Mouse (Mus musculus) MEL (cell line): ENCODE measurements around the gene Pycr2. TPM values are rescaled to one million over a fixed set of nuclear protein-coding genes. Genes with fewer than 3 reads are reported as not detected.
"Not testable (repeated sequence)": the region's sequence is repeated elsewhere in the genome, so short reads cannot be mapped to it uniquely, and the experiment has no call there.

Source experiments
- DNase-seq: peaks from one replicate; pipeline ENCODE4 v3.0.0; 2011; ENCODE audit warnings: low read depth, low spot score
- H3K27ac ChIP-seq: 2 replicates; pipeline ENCODE4 v1.5.1; 2012; ENCODE audit warnings: low read depth, mild to moderate bottlenecking, control low read depth, low read length, moderate library complexity; ENCODE audit not compliant: control insufficient read depth
- H3K27me3 ChIP-seq, 2 experiments: fragments of 150-350 bp in 1 of 2; sonication (generic) in 1 of 2; 2 replicates each; pipeline ENCODE4 v1.6.1; 2012; ENCODE audit warnings: low read length in 2 of 2, mild to moderate bottlenecking in 2 of 2, improper control_type of control experiment in 1 of 2, moderate library complexity in 1 of 2; ENCODE audit not compliant: insufficient read depth in 2 of 2, control insufficient read depth in 1 of 2
- H3K36me3 ChIP-seq, 2 experiments: 2 replicates each; pipeline ENCODE4 v1.6.1; 2012 to 2014; ENCODE audit warnings: low read length in 2 of 2, improper control_type of control experiment in 1 of 2, inconsistent platforms in 1 of 2, mild to moderate bottlenecking in 1 of 2; ENCODE audit not compliant: insufficient read depth in 2 of 2, control insufficient read depth in 1 of 2
- H3K4me1 ChIP-seq, 2 experiments: fragments of 150-350 bp in 1 of 2; sonication (generic) in 1 of 2; 2 replicates each; pipeline ENCODE4 v1.6.1; 2012; ENCODE audit warnings: low read length in 2 of 2, improper control_type of control experiment in 1 of 2, mild to moderate bottlenecking in 1 of 2; ENCODE audit not compliant: insufficient read depth in 2 of 2, control insufficient read depth in 1 of 2
- H3K4me3 ChIP-seq, 2 experiments: fragments of 150-350 bp in 1 of 2; sonication (generic) in 1 of 2; 2 replicates each; pipeline ENCODE4 v1.5.1; 2012; ENCODE audit warnings: low read depth in 2 of 2, low read length in 2 of 2, mild to moderate bottlenecking in 2 of 2, moderate library complexity in 2 of 2, control low read depth in 1 of 2, improper control_type of control experiment in 1 of 2; ENCODE audit not compliant: control insufficient read depth in 1 of 2, insufficient read depth in 1 of 2
- H3K79me2 ChIP-seq: 2 replicates; pipeline ENCODE4 v1.6.1; 2012; ENCODE audit warnings: mild to moderate bottlenecking, low read length, moderate library complexity; ENCODE audit not compliant: control insufficient read depth, poor library complexity, insufficient read depth
- H3K9ac ChIP-seq: 2 replicates; pipeline ENCODE4 v1.6.1; 2012; ENCODE audit warnings: low read depth, mild to moderate bottlenecking, control low read depth, low read length, moderate library complexity; ENCODE audit not compliant: control insufficient read depth, poor library complexity, severe bottlenecking
- H3K9me3 ChIP-seq: fragments of 150-350 bp; sonication (generic); replicated peaks from 2 replicates; pipeline ENCODE4 v1.6.1; 2012; ENCODE audit warnings: mild to moderate bottlenecking, low read length, improper control_type of control experiment, moderate library complexity; ENCODE audit not compliant: insufficient read depth
- CTCF ChIP-seq, 3 experiments: IDR thresholded peaks in 2 of 3; conservative IDR thresholded peaks in 1 of 3; 2 replicates each; pipeline ENCODE4 v1.5.1; 2011 to 2012; ENCODE audit warnings: low read length in 3 of 3, low read depth in 2 of 3, mild to moderate bottlenecking in 2 of 3, improper control_type of control experiment in 1 of 3, inconsistent platforms in 1 of 3, mixed read lengths in 1 of 3, moderate library complexity in 1 of 3; ENCODE audit not compliant: control insufficient read depth in 1 of 3, insufficient read depth in 1 of 3, poor library complexity in 1 of 3, severe bottlenecking in 1 of 3
- E2F4 ChIP-seq: IDR thresholded peaks from 2 replicates; pipeline ENCODE4 v1.6.1; 2011; ENCODE audit warnings: low read depth, low read length, improper control_type of control experiment, borderline replicate concordance
- ELF1 ChIP-seq: IDR thresholded peaks from 2 replicates; pipeline ENCODE4 v1.6.1; 2014; ENCODE audit warnings: low read depth, mild to moderate bottlenecking, inconsistent platforms, low read length, improper control_type of control experiment, moderate library complexity
- EP300 ChIP-seq, 2 experiments: IDR thresholded peaks; 2 replicates each; pipeline ENCODE4 v1.6.1; 2011; ENCODE audit warnings: improper control_type of control experiment in 2 of 2, low read length in 2 of 2, low read depth in 1 of 2, mild to moderate bottlenecking in 1 of 2
- ETS1 ChIP-seq: IDR thresholded peaks from 2 replicates; pipeline ENCODE4 v1.6.1; 2012; ENCODE audit warnings: low read depth, mild to moderate bottlenecking, inconsistent platforms, low read length, improper control_type of control experiment, moderate library complexity
- GATA1 ChIP-seq: IDR thresholded peaks from 2 replicates; pipeline ENCODE4 v1.6.1; 2011; ENCODE audit warnings: low read depth, low read length, improper control_type of control experiment
- HCFC1 ChIP-seq: IDR thresholded peaks from 2 replicates; pipeline ENCODE4 v1.6.1; 2012; ENCODE audit warnings: low read depth, mild to moderate bottlenecking, inconsistent platforms, low read length, improper control_type of control experiment, moderate library complexity
- MAFK ChIP-seq: IDR thresholded peaks from 2 replicates; pipeline ENCODE4 v1.6.1; 2011; ENCODE audit warnings: low read depth, mild to moderate bottlenecking, low read length, improper control_type of control experiment, borderline replicate concordance
- MEF2A ChIP-seq: IDR thresholded peaks from 2 replicates; pipeline ENCODE4 v1.6.1; 2014; ENCODE audit warnings: low read depth, mild to moderate bottlenecking, inconsistent platforms, low read length, improper control_type of control experiment; ENCODE audit not compliant: poor library complexity, insufficient replicate concordance, severe bottlenecking; ENCODE audit errors: extremely low read depth
- MYB ChIP-seq: IDR thresholded peaks from 2 replicates; pipeline ENCODE4 v1.6.1; 2011; ENCODE audit warnings: mild to moderate bottlenecking, low read depth, low read length, improper control_type of control experiment
- NELFE ChIP-seq: IDR thresholded peaks from 2 replicates; pipeline ENCODE4 v1.6.1; 2011; ENCODE audit warnings: low read depth, low read length, improper control_type of control experiment
- NRF1 ChIP-seq: IDR thresholded peaks from 2 replicates; pipeline ENCODE4 v1.6.1; 2014; ENCODE audit warnings: low read depth, mild to moderate bottlenecking, inconsistent platforms, low read length, improper control_type of control experiment, moderate library complexity; ENCODE audit not compliant: poor library complexity, insufficient read depth, severe bottlenecking
- RAD21 ChIP-seq: IDR thresholded peaks from 2 replicates; pipeline ENCODE4 v1.6.1; 2011; ENCODE audit warnings: mild to moderate bottlenecking, low read depth, low read length, improper control_type of control experiment
- SMC3 ChIP-seq: IDR thresholded peaks from 2 replicates; pipeline ENCODE4 v1.6.1; 2011; ENCODE audit warnings: low read depth, low read length, improper control_type of control experiment
- UBTF ChIP-seq: IDR thresholded peaks from 2 replicates; pipeline ENCODE4 v1.6.1; 2012; ENCODE audit warnings: low read depth, mild to moderate bottlenecking, inconsistent platforms, low read length, improper control_type of control experiment, moderate library complexity, borderline replicate concordance; ENCODE audit not compliant: insufficient read depth
- USF1 ChIP-seq: IDR thresholded peaks from 2 replicates; pipeline ENCODE4 v1.6.1; 2014; ENCODE audit warnings: low read depth, mild to moderate bottlenecking, inconsistent platforms, low read length, improper control_type of control experiment, moderate library complexity
- ZKSCAN1 ChIP-seq: IDR thresholded peaks from 2 replicates; pipeline ENCODE4 v1.6.1; 2012; ENCODE audit warnings: low read depth, mild to moderate bottlenecking, inconsistent platforms, low read length, improper control_type of control experiment, moderate library complexity
- ZNF384 ChIP-seq: IDR thresholded peaks from 2 replicates; pipeline ENCODE4 v1.6.1; 2012; ENCODE audit warnings: low read depth, mild to moderate bottlenecking, inconsistent platforms, low read length, improper control_type of control experiment
- polyA plus RNA-seq, 2 experiments: library from polyadenylated mRNA; stranded (reverse) in 1 of 2; unstranded in 1 of 2; fragments of >175 nt in 1 of 2; fragments of >200 nt in 1 of 2; gene quantifications; 2 replicates each; pipeline versions ENCODE4 v1.2.1 to v1.2.4; 2012; ENCODE audit warnings: low replicate concordance in 2 of 2, low read depth in 1 of 2; ENCODE audit not compliant: insufficient read length in 2 of 2, insufficient read depth in 1 of 2, missing spikeins in 1 of 2
- total RNA-seq: library from RNA; depleted of rRNA; stranded (reverse); fragments of 300-350 nt; gene quantifications from 2 replicates; pipeline ENCODE4 v1.2.3, GENCODE M21; 2012

The Pycr2 gene
- total and polyA plus RNA-seq, 3 experiments: 125 to 183 TPM; not detected in 1

DNA sequence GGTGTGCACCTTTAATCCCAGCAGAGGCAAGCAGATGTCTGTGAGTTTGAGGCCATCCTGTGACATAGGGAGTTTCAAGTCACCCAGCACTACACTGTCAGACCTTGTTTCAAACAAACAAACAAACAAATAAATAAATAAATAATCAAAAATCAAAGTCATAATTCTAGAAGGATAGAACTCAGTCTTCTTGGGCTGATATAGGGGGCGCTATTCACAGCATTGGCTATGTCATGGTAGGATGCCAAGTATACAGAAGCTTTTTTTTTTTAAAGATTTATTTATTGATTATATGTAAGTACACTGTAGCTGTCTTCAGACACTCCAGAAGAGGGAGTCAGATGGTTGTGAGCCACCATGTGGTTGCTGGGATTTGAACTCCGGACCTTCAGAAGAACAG, 34.7 kb downstream of the Pycr2 start:
- not testable (repeated sequence) for H3K27me3 ChIP-seq, H3K9me3 ChIP-seq
- TF ChIP-seq CTCF (IDR thresholded peaks at IDR 0.05 in 2 of 3, conservative IDR thresholded peaks at IDR 0.05 in 1 of 3; ENCODE audit: control insufficient read depth in 1 of 3, insufficient read depth in 1 of 3, low read depth in 2 of 3, low read length in 3 of 3, poor library complexity in 1 of 3, severe bottlenecking in 1 of 3): peak; percentile 11 to 41 (median 15); a peak in 3 of 6 replicates
- peak; percentile 65 for TF ChIP-seq ZNF384

DNA sequence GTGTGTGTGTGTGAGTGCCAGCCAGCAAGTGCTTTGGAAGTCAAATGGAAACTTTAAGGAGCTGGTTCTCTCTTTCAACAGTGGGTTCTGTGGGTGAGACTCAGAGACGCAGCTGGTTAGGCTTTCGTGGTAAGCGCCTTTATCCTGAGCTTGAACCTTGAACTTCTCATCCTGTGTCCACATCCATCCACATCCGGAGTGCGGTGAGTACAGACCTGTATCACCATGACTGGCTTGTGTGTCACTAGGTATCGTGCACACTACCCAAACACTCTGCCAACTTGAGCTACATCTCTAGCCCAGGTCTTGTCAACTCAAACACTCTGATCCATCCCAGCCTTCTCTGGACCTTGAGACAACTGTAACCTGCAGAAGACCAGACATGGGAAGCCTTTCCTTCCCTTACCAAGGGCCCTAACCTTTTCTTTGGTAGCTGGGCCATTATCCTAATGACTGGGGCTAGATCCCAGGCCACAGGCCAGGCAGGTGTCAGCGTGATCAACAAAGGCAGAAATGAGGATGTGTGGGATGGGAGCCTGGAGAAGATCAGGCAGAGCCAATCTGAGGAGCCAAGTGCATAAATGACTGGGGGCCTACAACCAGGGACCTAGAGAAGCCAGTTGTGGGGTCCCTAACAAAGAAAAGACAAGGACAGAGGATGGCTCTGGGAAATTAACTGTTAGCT, 36.8 kb downstream of the Pycr2 start:
- Histone ChIP-seq H3K27me3 (no peaks in the 10 kb centered on the region), H3K79me2 (peaks cover 5% of the 10 kb centered on the region; the same call in 1 of the 2 replicates), H3K27ac (no peak overlapping the region), H3K9ac (peak overlapping the region; percentile 88; the same call in 1 of the 2 replicates), H3K36me3 (peaks cover 0 to 7% of the 10 kb centered on the region in 2 experiments; a peak in 2 of 4 replicates), H3K4me1 (peaks cover 3 to 19% of the 10 kb centered on the region in 2 experiments), H3K4me3 (peak overlapping the region; percentile 59 to 91; a peak in 3 of 4 replicates), H3K9me3 (no peaks in the 10 kb centered on the region)
- DNase-seq: peak; percentile 15
- TF ChIP-seq E2F4: no peak
- TF ChIP-seq GATA1: no peak
- no peak for TF ChIP-seq USF1
- no peak for TF ChIP-seq HCFC1
- no peak for TF ChIP-seq NELFE
- TF ChIP-seq EP300 (IDR thresholded peaks at IDR 0.05; ENCODE audit: low read depth in 1 of 2, low read length in 2 of 2): no peak
- TF ChIP-seq ZKSCAN1: no peak
- TF ChIP-seq MEF2A: no peak
- TF ChIP-seq RAD21: no peak
- TF ChIP-seq MYB: no peak
- TF ChIP-seq UBTF: no peak
- no peak for TF ChIP-seq ELF1
- no peak for TF ChIP-seq NRF1
- TF ChIP-seq MAFK: no peak
- no peak for TF ChIP-seq ETS1
- no peak for TF ChIP-seq SMC3

More for the DNA sequence above, 34.7 kb downstream of the Pycr2 start:
- H3K4me3 ChIP-seq, H3K9ac ChIP-seq, H3K79me2 ChIP-seq, H3K27ac ChIP-seq, H3K36me3 ChIP-seq: not testable (repeated sequence)
- H3K4me1 ChIP-seq: peaks cover 3 to 11% of the 10 kb centered on the region in 2 experiments; a peak in 3 of 4 replicates
- DNase-seq: peak; percentile 30
